Mouse (Mus musculus): Measurements from ENCODE around the gene Shf. TPM values are rescaled to one million over a fixed set of nuclear protein-coding genes. Genes with fewer than 3 reads are reported as not detected.

Gene Shf
- total and polyA plus RNA-seq, 3 experiments = 1.2 to 2.7 (median 2.0) TPM

DNA sequence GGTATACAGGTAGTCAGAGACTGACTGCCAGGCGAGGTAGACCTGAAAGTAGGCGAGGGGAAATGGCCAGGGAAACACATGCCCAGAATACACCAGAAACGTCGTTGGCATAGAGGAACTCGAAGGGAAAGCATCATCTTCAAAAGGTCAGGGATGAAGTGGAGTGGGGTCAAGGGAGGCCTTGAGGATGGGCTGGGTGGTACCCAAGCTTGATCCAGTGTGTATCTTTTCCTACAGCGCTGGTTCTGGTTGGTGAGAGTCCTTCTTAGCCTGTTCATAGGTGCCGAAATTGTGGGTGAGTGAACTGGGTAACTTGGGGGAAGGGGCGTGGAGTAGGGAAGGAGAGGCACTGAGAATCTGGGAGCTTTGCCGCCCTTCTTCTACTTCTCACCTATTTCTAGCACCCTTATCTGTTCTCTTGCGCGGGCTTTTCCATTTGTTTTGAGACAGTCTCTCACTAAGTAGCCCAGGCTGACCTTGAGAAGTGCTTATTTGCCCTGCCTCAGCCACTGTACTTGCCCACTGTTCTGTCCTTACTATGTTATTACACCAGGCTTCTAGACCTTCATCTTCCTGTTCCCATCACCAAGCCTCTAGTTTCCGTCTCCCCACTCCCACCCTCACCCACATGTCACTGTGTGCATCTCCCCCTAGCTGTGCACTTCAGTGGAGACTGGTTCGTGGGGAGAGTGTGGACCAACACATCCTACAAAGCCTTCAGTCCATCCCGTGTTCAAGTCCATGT lies 68.9 kb downstream of the Shf start:
- in situ Hi-C loops (cut with MboI; ENCODE audit: low pct_ligation_motif_present, low pct_unique_long_range_greater_than_20kb, low sequenced_read_pairs) = loop anchor here (5.0 to 10.0 kb wide), 2 partner anchors 108 to 235 kb away; no protein-coding TSS in a partner anchor
- no peak for DNase-seq (ENCODE audit: extremely low read depth)
- TF ChIP-seq E2F4 (IDR thresholded peaks at IDR 0.05; ENCODE audit: insufficient replicate concordance, low read depth, low read length) (no peak), RAD21 (IDR thresholded peaks at IDR 0.05; ENCODE audit: low read depth, low read length) (no peak), GABPA (IDR thresholded peaks at IDR 0.05; ENCODE audit: insufficient replicate concordance, low read depth, low read length) (no peak), SIN3A (IDR thresholded peaks at IDR 0.05; ENCODE audit: low read length) (no peak), IRF4 (IDR thresholded peaks at IDR 0.05; ENCODE audit: low read depth, low read length) (no peak), CHD2 (IDR thresholded peaks at IDR 0.05; ENCODE audit: low read length) (no peak), TBP (conservative IDR thresholded peaks at IDR 0.05; ENCODE audit: low read depth, low read length) (no peak), MYC (IDR thresholded peaks at IDR 0.05; ENCODE audit: low read depth, low read length) (no peak), NRF1 (IDR thresholded peaks at IDR 0.05; ENCODE audit: low read depth, low read length) (no peak), USF1 (IDR thresholded peaks at IDR 0.05; ENCODE audit: low read depth, low read length) (no peak), ELF1 (IDR thresholded peaks at IDR 0.05; ENCODE audit: low read depth, low read length) (no peak), BHLHE40 (IDR thresholded peaks at IDR 0.05; ENCODE audit: low read depth, low read length) (no peak), MEF2A (IDR thresholded peaks at IDR 0.05; ENCODE audit: borderline replicate concordance, low read depth, low read length) (no peak), UBTF (IDR thresholded peaks at IDR 0.05; ENCODE audit: low read depth, low read length) (no peak), POLR2AphosphoS2 (IDR thresholded peaks at IDR 0.05; ENCODE audit: low read depth, low read length) (no peak), USF2 (conservative IDR thresholded peaks at IDR 0.05; ENCODE audit: low read depth, low read length) (no peak), MAFK (IDR thresholded peaks at IDR 0.05; ENCODE audit: insufficient replicate concordance, low read length) (no peak)
- H3K9ac ChIP-seq (ENCODE audit: insufficient read depth, low read depth) = no peak overlapping the region
- no peak overlapping the region for H3K4me3 ChIP-seq (replicated peaks in 1 of 3; ENCODE audit: low read depth in 2 of 3, low read length in 2 of 3, poor library complexity in 1 of 3)
- no peaks in the 10 kb centered on the region for H3K4me1 ChIP-seq (ENCODE audit: control insufficient read depth in 1 of 2, insufficient read depth in 2 of 2)
- no peaks in the 10 kb centered on the region for H3K36me3 ChIP-seq (replicated peaks in 1 of 2; ENCODE audit: control insufficient read depth in 1 of 2, insufficient read depth in 1 of 2, low read length in 1 of 2)
- H3K27me3 ChIP-seq (replicated peaks) = peaks cover 12% of the 10 kb centered on the region
- H3K27ac ChIP-seq (ENCODE audit: insufficient read depth, low read depth) = no peak overlapping the region
- H3K4me2 ChIP-seq (ENCODE audit: insufficient read depth, low read depth, poor library complexity, severe bottlenecking) = no peak overlapping the region
- dilution Hi-C loops (cut with MboI; ENCODE audit: extremely low pct_ligation_motif_present, extremely low pct_unique_long_range_greater_than_20kb, low sequenced_read_pairs) = no loop called here
- no peaks in the 10 kb centered on the region for H3K79me2 ChIP-seq (replicated peaks; ENCODE audit: control insufficient read depth, extremely low read depth, insufficient read depth, poor library complexity, severe bottlenecking)
- peaks cover 4% of the 10 kb centered on the region for H3K9me3 ChIP-seq (replicated peaks; ENCODE audit: low read length)

Other genes starting within 250 kb of the Shf start
- gene B2m, start 221.5 kb downstream of the Shf start, total RNA-seq (2012; rRNA removed) = 1,479 and 1,509 TPM in 2 replicates
- gene B2m, start 221.5 kb downstream of the Shf start, total RNA-seq (2014; rRNA removed) = 1,782 and 1,954 TPM in 2 replicates
- gene B2m, start 221.5 kb downstream of the Shf start, polyA plus RNA-seq (2012; ENCODE audit: insufficient read length, low read depth) = 1,919 and 2,234 TPM in 2 replicates
- gene Trim69, start 208.5 kb downstream of the Shf start, total RNA-seq (2012; rRNA removed) = 0.08 and 0.13 TPM in 2 replicates
- gene Trim69, start 208.5 kb downstream of the Shf start, total RNA-seq (2014; rRNA removed) = 0.24 and 0.26 TPM in 2 replicates
- 0.13 and 0.41 TPM in 2 replicates for gene Trim69, start 208.5 kb downstream of the Shf start, polyA plus RNA-seq (2012; ENCODE audit: insufficient read length, low read depth)
- not detected in 2 replicates for gene Patl2, start 183.0 kb downstream of the Shf start, total RNA-seq (2012; rRNA removed)
- gene Patl2, start 183.0 kb downstream of the Shf start, total RNA-seq (2014; rRNA removed) = not detected in 2 replicates
- gene Patl2, start 183.0 kb downstream of the Shf start, polyA plus RNA-seq (2012; ENCODE audit: insufficient read length, low read depth) = not detected in 2 replicates
- gene Terb2, start 182.9 kb downstream of the Shf start, total RNA-seq (2012; rRNA removed) = not detected in 2 replicates
- not detected in 2 replicates for gene Terb2, start 182.9 kb downstream of the Shf start, total RNA-seq (2014; rRNA removed)
- gene Terb2, start 182.9 kb downstream of the Shf start, polyA plus RNA-seq (2012; ENCODE audit: insufficient read length, low read depth) = not detected in 2 replicates
- 14.9 and 20.3 TPM in 2 replicates for gene Sord, start 134.4 kb downstream of the Shf start, total RNA-seq (2012; rRNA removed)
- gene Sord, start 134.4 kb downstream of the Shf start, total RNA-seq (2014; rRNA removed) = 18.2 and 19.2 TPM in 2 replicates
- gene Sord, start 134.4 kb downstream of the Shf start, polyA plus RNA-seq (2012; ENCODE audit: insufficient read length, low read depth) = 29.2 and 29.9 TPM in 2 replicates
- not detected in 2 replicates for gene Duox2, start 70.7 kb downstream of the Shf start, total RNA-seq (2012; rRNA removed)
- gene Duox2, start 70.7 kb downstream of the Shf start, total RNA-seq (2014; rRNA removed) = not detected in 2 replicates
- gene Duox2, start 70.7 kb downstream of the Shf start, polyA plus RNA-seq (2012; ENCODE audit: insufficient read length, low read depth) = not detected in 2 replicates
- gene Duoxa2, start 70.3 kb downstream of the Shf start, total RNA-seq (2012; rRNA removed) = not detected in 2 replicates
- gene Duoxa2, start 70.3 kb downstream of the Shf start, total RNA-seq (2014; rRNA removed) = not detected in 2 replicates
- not detected in 2 replicates for gene Duoxa2, start 70.3 kb downstream of the Shf start, polyA plus RNA-seq (2012; ENCODE audit: insufficient read length, low read depth)
- gene Duoxa1, start 55.4 kb downstream of the Shf start, total RNA-seq (2012; rRNA removed) = not detected in 2 replicates
- not detected in 2 replicates for gene Duoxa1, start 55.4 kb downstream of the Shf start, total RNA-seq (2014; rRNA removed)
- not detected in 2 replicates for gene Duoxa1, start 55.4 kb downstream of the Shf start, polyA plus RNA-seq (2012; ENCODE audit: insufficient read length, low read depth)
- not detected in 2 replicates for gene Duox1, start 53.5 kb downstream of the Shf start, total RNA-seq (2012; rRNA removed)
- gene Duox1, start 53.5 kb downstream of the Shf start, total RNA-seq (2014; rRNA removed) = not detected in 2 replicates
- not detected in 2 replicates for gene Duox1, start 53.5 kb downstream of the Shf start, polyA plus RNA-seq (2012; ENCODE audit: insufficient read length, low read depth)
- gene Slc28a2, start 57.3 kb upstream of the Shf start, total RNA-seq (2012; rRNA removed) = 15.9 and 16.3 TPM in 2 replicates
- gene Slc28a2, start 57.3 kb upstream of the Shf start, total RNA-seq (2014; rRNA removed) = 30.3 and 32.0 TPM in 2 replicates
- 28.3 and 31.4 TPM in 2 replicates for gene Slc28a2, start 57.3 kb upstream of the Shf start, polyA plus RNA-seq (2012; ENCODE audit: insufficient read length, low read depth)
- gene Gm14085, start 115.8 kb upstream of the Shf start, total RNA-seq (2012; rRNA removed) = not detected in 2 replicates
- gene Gm14085, start 115.8 kb upstream of the Shf start, total RNA-seq (2014; rRNA removed) = 0.05 TPM in 1 of 2 replicates, not detected in the other
- gene Gm14085, start 115.8 kb upstream of the Shf start, polyA plus RNA-seq (2012; ENCODE audit: insufficient read length, low read depth) = 0.24 and 0.25 TPM in 2 replicates
- 35.9 and 46.0 TPM in 2 replicates for gene Gatm, start 242.1 kb upstream of the Shf start, total RNA-seq (2012; rRNA removed)
- 23.3 and 25.0 TPM in 2 replicates for gene Gatm, start 242.1 kb upstream of the Shf start, total RNA-seq (2014; rRNA removed)
- 8.8 and 13.0 TPM in 2 replicates for gene Gatm, start 242.1 kb upstream of the Shf start, polyA plus RNA-seq (2012; ENCODE audit: insufficient read length, low read depth)

Data from CH12.LX (cell line).